Mouse (Mus musculus): ENCODE results near the gene Nsun4.

GRCm38 (mm10) chr4:115996729-115997128 is 56.9 kb downstream of the Nsun4 start:
- no peak for TF ChIP-seq CTCF (IDR thresholded peaks at IDR 0.05; ENCODE audit: borderline replicate concordance, control insufficient read depth, extremely low read depth, insufficient read depth, low read length, poor library complexity)
- no peak for TF ChIP-seq POLR2A (IDR thresholded peaks at IDR 0.05; ENCODE audit: control insufficient read depth, extremely low read depth, insufficient read depth, low read length, poor library complexity)
